Mouse (Mus musculus): ENCODE results near the gene Gata2.

Gene Gata2

GRCm38 (mm10) chr6:88208321-88208720 is 14.6 kb downstream of the Gata2 start:
- DNase-seq (ENCODE audit: low spot score) = no peak

- no peak for DNase-seq (ENCODE audit: low spot score)
These were observed 15.8 kb downstream of the Gata2 start for GRCm38 (mm10) chr6:88209453-88209852.

GRCm38 (mm10) chr6:88210182-88210581 is 16.5 kb downstream of the Gata2 start:
- no peak for DNase-seq (ENCODE audit: low spot score)

- DNase-seq (ENCODE audit: low spot score) = no peak
These were observed 22.1 kb downstream of the Gata2 start for GRCm38 (mm10) chr6:88215797-88216196.

GRCm38 (mm10) chr6:88216199-88216598 is 22.5 kb downstream of the Gata2 start:
- DNase-seq (ENCODE audit: low spot score) = no peak

GRCm38 (mm10) chr6:88219094-88219493 is 25.4 kb downstream of the Gata2 start:
- DNase-seq (ENCODE audit: low spot score) = no peak

GRCm38 (mm10) chr6:88221968-88222367 is 28.3 kb downstream of the Gata2 start, which contains the start of gene Dnajb8:
Gene Dnajb8 (plus strand): TSS chr6:88222268.
- no peak for DNase-seq (ENCODE audit: low spot score)

- no peak for DNase-seq (ENCODE audit: low spot score)
These were observed 32.9 kb downstream of the Gata2 start for GRCm38 (mm10) chr6:88226570-88226994.

GRCm38 (mm10) chr6:88227537-88227936 is 33.8 kb downstream of the Gata2 start:
- DNase-seq (ENCODE audit: low spot score) = no peak

GRCm38 (mm10) chr6:88229221-88229620 is 35.5 kb downstream of the Gata2 start:
- DNase-seq (ENCODE audit: low spot score) = no peak

- DNase-seq (ENCODE audit: low spot score) = no peak
These were observed 38.1 kb downstream of the Gata2 start for GRCm38 (mm10) chr6:88231821-88232220.

GRCm38 (mm10) chr6:88232221-88232620 is 38.5 kb downstream of the Gata2 start:
- DNase-seq (ENCODE audit: low spot score) = no peak

GRCm38 (mm10) chr6:88233996-88234395 is 40.3 kb downstream of the Gata2 start:
- DNase-seq (ENCODE audit: low spot score) = no peak

GRCm38 (mm10) chr6:88235461-88235860 is 41.8 kb downstream of the Gata2 start:
- no peak for DNase-seq (ENCODE audit: low spot score)

- DNase-seq (ENCODE audit: low spot score) = no peak
These were observed 42.3 kb downstream of the Gata2 start for GRCm38 (mm10) chr6:88235983-88236382.

GRCm38 (mm10) chr6:88236513-88236912 is 42.8 kb downstream of the Gata2 start:
- DNase-seq (ENCODE audit: low spot score) = no peak

- no peak for DNase-seq (ENCODE audit: low spot score)
These were observed 48.9 kb downstream of the Gata2 start for GRCm38 (mm10) chr6:88242604-88243003.

- no peak for DNase-seq (ENCODE audit: low spot score)
These were observed 55.5 kb downstream of the Gata2 start for GRCm38 (mm10) chr6:88249231-88249630.

GRCm38 (mm10) chr6:88251396-88251795 is 57.7 kb downstream of the Gata2 start:
- no peak for DNase-seq (ENCODE audit: low spot score)

GRCm38 (mm10) chr6:88251798-88252478 is 58.2 kb downstream of the Gata2 start:
- DNase-seq (ENCODE audit: low spot score) = no peak

- no peak for DNase-seq (ENCODE audit: low spot score)
These were observed 60.4 kb downstream of the Gata2 start for GRCm38 (mm10) chr6:88254082-88254481.

GRCm38 (mm10) chr6:88255435-88255834 is 61.7 kb downstream of the Gata2 start:
- DNase-seq (ENCODE audit: low spot score) = no peak
